Mouse (Mus musculus): Measurements from ENCODE around the gene Syt8.

DNA sequence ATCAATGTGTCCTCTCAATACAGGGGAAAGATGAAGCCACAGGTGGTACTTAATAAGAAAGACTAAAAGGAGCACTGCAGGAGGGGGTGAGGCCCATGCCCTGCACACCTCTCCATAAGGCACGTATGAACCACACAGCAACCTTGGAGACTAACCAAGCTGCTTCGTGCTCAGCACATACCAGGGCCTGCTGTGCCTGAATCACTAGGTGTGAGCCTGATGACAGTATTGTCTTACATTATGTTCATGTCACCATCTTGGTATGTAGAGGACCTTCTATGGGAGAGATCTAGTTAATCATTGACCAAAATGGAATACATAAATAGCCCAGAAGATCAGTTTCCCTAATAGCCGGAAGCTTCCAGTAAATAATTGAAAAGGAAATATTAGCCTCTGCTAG lies 25.0 kb upstream of the Syt8 start:
- TF ChIP-seq CTCF (IDR thresholded peaks at IDR 0.05; ENCODE audit: control insufficient read depth, insufficient read depth, insufficient read length) (no peak), USF1 (IDR thresholded peaks at IDR 0.05; ENCODE audit: low read depth) (no peak), MAX (IDR thresholded peaks at IDR 0.05) (no peak), MYOG (IDR thresholded peaks at IDR 0.05; ENCODE audit: control insufficient read depth, extremely low read depth, insufficient read length) (no peak), MYOD1 (IDR thresholded peaks at IDR 0.05; ENCODE audit: control insufficient read depth, insufficient read length, low read depth) (no peak)

Measured in C2C12 (cell line).